Mouse (Mus musculus): ENCODE data around the gene Slc9a9. TPM values are rescaled to one million over a fixed set of nuclear protein-coding genes. Genes with fewer than 3 reads are reported as not detected.

Slc9a9 gene
- polyA plus RNA-seq, 1 experiment: 6.1 TPM

DNA sequence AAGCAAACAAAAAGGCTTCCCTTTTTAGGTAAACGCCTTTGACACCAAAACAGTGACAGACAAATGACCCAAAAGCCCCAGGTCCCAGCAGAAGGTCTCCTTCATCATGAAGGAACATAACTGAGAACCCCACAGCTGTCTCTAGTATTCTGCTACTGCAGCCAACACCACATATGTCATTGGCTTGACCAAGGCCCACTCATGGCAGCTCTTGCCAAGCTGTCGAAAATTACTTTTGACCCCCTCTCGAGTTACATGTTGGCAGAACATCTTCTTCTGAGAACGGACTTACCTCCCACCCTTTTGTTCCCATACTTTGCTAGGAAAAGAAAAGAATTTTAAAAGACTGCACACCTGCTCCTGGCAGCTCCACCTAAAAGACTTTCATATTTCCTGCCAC is 488.2 kb downstream of the Slc9a9 start:
- no peak for DNase-seq (ENCODE audit: low spot score)

DNA sequence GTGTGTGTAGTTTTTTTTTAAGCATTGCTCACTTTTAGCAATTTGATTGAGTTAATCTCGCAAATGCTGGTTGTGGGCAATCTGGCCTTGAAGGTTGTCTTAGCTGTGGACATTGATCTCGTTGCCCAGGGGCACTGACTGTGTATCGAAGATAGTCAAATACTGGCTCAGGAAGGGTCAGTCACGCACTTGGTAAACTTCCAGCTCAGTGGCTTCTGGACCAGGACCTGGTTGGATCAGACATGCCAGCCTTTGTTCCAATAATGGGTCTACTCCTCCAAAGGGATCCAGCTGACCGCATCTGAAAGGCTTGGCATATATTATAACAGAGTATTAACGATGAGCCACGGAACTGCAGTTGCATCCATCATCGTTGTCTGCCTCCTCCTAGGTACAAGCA is 489.2 kb downstream of the Slc9a9 start:
- DNase-seq (ENCODE audit: low spot score): no peak

DNA sequence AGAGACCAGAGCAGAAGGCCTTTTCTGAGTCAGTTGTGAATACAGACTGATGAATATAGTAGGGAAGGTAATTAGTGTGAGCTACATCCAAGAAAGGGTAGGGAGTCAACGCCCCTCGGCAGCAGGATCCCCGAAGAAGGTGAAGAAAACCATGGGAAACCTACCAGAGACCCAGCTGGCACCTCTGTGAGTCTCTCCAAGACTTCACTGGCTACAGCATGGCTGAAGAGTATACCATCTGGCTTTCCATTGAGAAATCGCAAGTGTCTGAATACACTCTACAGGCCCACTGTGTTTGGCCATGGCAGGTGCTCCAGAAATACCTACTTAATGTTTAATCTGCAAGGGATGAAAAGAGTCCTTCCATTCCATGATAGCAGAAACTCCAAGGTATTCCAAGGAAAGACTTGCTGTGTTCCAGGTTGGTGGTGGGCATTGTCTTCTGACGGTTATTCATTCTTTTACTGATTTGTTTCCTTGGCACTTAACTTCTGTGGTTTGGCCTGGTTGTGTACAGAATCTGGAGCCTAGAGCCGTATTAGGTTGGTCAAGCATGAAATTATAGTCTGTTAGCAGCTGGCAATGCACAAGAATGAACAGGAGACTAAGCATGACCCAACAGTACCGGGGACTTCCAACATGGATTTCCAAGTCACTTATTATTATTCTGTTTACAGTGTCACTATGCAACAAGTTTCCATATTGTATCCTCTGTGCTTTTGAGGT is 491.0 kb downstream of the Slc9a9 start:
- DNase-seq (ENCODE audit: low spot score): no peak

DNA sequence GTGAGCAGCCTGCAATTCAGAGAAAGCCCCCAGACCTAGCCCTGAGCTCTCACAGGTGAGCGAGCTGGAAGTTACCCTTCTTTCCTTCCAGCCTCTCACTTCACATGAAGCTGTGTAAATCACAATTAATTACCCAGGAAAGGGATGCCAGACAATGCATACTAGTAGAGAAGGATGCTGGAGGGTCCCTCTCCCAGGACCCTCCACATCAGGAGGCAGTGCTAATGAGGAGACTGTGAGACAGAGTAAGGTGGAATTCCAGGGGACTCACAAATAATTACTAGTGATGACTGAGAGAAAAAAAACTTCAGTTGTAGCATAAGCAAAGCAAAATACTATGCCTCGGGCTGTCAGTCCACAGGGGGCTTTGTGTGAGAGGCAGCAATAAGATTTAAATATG is 492.0 kb downstream of the Slc9a9 start:
- DNase-seq (ENCODE audit: low spot score): no peak

GRCm38 (mm10) chr9:95166224-95166623 is 496.5 kb downstream of the Slc9a9 start:
- no peak for DNase-seq (ENCODE audit: low spot score)

DNA sequence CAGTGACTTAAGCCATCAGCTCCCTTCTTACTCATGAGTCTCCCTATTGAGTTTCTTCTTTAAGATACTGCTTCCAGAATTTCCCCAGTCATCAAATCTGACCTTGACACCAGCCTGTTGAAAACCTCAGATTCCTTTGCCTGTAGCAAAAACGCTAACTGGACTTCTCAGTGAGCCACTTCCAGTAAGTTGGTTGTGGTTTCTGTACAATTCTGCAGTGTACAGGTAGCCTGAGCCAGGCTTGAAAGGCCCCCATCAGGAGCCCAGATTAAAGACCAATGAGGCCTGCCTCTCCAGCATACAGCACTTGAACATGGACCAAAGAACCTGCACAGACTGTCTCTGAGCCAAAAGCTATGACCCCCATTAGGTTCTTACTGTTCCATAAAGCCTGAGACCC is 498.1 kb downstream of the Slc9a9 start:
- DNase-seq (ENCODE audit: low spot score): no peak

- DNase-seq (ENCODE audit: low spot score): no peak
Observed at GRCm38 (mm10) chr9:95168487-95169008, 498.8 kb downstream of the Slc9a9 start.

DNA sequence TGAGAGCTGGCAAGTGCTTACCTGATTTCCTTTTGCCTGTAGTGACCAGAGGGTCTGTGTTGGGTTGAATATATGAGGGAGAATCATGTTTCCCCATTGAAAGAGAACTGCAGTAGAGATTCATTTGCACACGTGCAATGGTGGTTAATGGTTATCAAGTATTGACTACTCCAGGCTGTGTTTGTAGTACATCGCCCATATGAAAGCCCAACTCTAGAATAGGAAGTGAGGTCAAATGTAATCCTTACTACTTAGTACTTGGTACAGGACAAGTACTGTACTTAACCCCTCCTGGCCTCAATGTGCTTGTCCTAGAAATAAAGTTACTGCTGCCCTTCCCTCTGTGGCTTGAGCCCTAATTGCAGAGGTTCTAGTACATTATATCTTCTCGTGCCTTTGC is 508.5 kb downstream of the Slc9a9 start:
- no peak for DNase-seq (ENCODE audit: low spot score)

DNA sequence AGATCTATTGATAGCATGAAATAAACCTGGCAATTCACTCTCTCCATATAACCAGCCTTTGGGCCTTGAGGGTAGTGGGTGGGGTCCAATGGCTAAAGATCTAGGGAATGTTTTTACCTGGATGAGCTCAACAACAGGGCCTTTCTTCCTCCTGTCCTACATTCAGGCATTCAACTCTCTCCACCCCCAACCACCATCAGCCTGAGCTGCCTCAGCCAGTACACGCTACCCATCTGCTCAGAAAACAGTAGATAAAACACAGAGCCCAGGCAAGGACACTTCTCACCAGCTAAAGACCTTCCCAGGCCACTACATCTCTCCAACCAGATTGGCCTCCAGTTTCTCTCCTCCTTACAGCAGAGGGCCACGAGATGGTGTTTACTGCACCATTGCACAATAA is 510.3 kb downstream of the Slc9a9 start:
- no peak for DNase-seq (ENCODE audit: low spot score)

DNA sequence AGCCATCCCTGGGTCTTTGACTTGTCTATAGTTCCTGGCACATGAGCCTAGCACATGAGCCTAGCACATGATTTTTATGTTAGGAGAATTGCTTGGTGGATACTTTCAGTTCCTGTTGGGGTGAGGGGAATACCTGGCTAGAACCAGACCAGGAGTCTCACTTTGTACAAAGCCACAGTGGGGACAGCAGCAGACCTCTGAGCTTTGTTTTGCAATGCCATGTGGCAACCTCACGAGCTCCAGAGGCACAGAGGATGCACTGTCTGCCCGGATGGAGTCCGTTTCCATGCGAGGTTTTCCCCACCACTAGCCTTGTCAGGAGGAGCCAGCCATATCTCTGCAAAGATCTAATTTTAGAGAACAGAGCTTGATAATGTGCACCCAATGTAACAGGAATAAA is 510.9 kb downstream of the Slc9a9 start:
- DNase-seq (ENCODE audit: low spot score): no peak

- DNase-seq (ENCODE audit: low spot score): no peak
Observed at GRCm38 (mm10) chr9:95181241-95182043, 511.7 kb downstream of the Slc9a9 start.

GRCm38 (mm10) chr9:95182272-95182671 is 512.6 kb downstream of the Slc9a9 start:
- no peak for DNase-seq (ENCODE audit: low spot score)

- DNase-seq (ENCODE audit: low spot score): no peak
Observed at GRCm38 (mm10) chr9:95184453-95184852, 514.7 kb downstream of the Slc9a9 start.

DNA sequence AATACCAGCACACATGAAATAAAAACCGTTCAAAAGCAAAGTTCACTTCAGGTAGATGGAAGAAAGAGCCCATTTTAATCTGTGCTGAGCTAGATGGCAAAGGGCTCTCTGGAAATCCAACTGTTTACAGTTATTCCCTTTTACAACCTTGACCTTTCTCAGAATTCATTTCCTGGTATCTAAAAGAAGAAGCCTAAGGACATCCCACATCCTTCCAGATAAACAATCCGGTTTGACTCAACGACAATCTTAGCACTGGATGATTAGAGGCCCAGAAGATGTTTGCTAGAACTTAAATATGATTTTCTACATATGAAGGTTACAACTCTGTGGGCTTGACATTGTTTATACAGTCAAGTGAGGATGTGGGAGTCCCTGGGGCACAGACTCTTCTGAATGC is 516.1 kb downstream of the Slc9a9 start:
- no peak for DNase-seq (ENCODE audit: low spot score)

- DNase-seq (ENCODE audit: low spot score): no peak
Observed at GRCm38 (mm10) chr9:95186386-95187289, 516.9 kb downstream of the Slc9a9 start.

DNA sequence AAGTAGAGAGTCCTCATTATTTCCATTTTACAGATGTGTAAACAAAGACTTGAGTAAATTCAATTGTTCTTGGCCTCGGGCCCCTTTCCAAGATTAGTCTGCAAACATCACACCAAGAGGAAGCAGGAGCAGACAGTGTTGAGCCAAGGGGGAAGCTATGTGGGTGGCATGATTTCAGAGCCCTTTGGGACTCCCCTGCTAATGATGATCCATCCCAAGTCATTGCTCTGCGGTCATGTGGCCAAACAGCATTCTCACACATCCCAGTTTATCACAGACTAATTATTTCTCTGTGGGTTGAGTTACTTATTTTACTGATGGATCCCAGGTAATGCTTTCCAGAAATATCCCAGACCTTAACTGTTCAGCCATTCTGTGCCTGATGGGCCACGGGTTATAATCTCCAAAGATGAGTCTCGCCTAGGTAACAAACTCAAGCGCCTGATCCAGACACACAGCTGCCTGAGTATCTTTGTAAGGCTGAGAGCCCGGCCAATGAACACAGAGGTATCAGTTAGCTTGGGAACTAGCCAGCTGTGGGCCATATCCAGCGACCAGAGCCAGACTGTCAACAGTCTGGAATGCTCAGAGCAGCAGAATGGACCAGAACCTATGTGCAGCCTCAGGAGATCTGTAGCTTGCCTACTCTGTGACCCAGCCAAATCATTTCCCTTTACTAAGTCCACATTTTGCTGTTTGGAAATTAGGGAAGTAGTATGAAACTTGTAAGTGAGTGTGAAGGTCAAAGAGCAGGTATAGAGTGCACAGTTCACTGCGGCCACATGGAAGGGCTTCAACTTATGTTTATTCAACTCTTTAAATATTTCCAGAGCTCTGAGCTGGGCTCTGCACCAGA is 518.9 kb downstream of the Slc9a9 start:
- no peak for DNase-seq (ENCODE audit: low spot score)

DNA sequence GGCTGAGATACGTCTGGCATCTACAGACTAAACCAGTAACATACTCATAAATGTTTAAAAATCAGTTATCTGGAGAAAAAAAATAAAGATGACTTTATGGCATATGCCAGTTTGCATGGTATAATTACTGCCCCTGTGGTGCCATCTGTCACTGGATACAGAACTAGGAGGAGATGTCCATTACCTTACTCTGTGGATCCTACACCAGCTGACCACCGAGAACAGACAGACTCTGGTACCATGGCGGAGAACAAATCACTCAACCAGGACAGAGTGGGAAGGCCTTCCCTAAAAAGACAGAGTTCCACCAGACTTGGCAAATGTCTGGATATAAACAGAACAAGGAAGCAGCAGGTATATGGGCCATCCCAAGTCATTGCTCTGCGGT is 519.5 kb downstream of the Slc9a9 start:
- no peak for DNase-seq (ENCODE audit: low spot score)

GRCm38 (mm10) chr9:95191442-95191841 is 521.7 kb downstream of the Slc9a9 start:
- DNase-seq (ENCODE audit: low spot score): no peak

DNA sequence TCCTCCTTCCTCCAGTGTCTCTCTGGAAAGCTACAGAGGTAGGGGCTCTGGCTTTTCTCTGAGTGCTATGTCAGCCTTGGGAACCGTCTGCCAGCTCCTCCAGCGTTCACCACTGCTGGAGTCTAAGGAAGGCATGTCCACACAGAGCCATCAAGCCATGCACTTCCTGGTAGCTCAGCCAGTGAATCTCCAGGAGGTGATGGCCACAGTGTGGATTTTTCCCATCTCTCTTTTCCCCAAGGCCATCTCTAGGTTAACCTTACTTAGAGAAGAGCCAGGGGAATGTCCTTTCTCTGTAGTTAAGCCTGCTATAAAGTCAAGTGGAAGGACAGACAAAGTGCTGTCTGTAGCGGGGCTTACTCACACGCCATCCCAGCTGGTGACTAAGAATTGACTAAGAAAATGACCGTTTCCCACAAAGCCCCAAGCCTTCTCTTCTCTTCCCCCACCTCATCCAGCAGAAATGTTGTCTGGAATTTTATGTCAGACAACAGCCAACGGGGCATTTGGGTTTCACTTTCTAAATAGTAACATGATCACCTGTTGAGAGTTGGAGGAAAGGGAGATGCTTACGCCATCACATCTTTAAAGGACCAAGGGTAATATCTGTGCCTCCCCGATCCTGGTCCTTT is 523.3 kb downstream of the Slc9a9 start:
- no peak for DNase-seq (ENCODE audit: low spot score)

DNA sequence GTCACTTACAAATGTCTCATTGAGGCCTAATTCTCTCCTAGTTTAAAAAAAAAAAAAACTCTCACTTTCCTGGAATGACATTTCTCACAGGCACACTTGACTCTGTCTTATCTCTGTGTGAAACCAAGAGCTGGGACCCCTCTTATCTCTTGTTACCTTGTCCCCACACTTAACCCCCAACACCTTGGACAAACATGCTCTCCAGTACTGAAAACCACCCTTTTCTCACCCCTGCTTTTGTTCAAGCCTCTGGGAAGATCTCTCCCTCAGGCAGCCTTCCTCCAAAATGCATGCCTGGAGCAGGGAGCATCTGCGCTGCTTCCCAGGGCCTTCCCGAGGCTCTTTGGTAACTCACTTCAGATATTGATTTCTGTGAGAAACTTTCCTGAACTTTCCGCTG is 524.0 kb downstream of the Slc9a9 start:
- DNase-seq (ENCODE audit: low spot score): no peak

DNA sequence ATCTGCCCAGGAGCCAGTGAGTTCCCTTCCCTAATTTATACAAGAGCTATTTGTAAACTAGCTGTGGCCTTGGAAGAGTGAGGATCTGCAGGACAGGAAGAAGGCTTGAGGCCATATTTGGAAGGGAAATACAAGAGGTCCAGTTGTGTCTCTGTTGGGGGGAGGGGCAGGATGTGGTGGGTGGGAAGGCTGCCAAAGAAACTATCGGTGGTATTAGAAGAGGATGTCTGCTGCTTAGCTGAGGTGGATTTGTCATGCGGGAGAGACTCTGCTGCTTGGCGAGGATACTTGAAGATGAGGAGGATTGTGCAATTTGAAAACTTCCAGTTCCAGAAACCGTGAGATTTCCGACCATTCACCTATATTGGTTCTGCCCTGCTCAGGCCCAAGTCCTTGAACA is 524.4 kb downstream of the Slc9a9 start:
- DNase-seq (ENCODE audit: low spot score): no peak
